Mouse (Mus musculus) brain, embryonic 14.5 days (tissue): Measurements from ENCODE around the gene Plekhh3.

Experiments
- CTCF ChIP-seq: fragments of 200-500 bp; IDR thresholded peaks from 2 replicates; pipeline ENCODE4 v1.5.1; 2012; ENCODE audit warnings: inconsistent platforms, mild to moderate bottlenecking, moderate library complexity, borderline replicate concordance; ENCODE audit not compliant: insufficient read depth, insufficient read length; ENCODE audit errors: extremely low read depth
- POLR2A ChIP-seq: fragments of 200-500 bp; IDR thresholded peaks from 2 replicates; pipeline ENCODE4 v1.6.1; 2012; ENCODE audit warnings: mild to moderate bottlenecking, inconsistent platforms, borderline replicate concordance; ENCODE audit not compliant: poor library complexity, insufficient read depth, insufficient read length, severe bottlenecking; ENCODE audit errors: extremely low read depth

DNA sequence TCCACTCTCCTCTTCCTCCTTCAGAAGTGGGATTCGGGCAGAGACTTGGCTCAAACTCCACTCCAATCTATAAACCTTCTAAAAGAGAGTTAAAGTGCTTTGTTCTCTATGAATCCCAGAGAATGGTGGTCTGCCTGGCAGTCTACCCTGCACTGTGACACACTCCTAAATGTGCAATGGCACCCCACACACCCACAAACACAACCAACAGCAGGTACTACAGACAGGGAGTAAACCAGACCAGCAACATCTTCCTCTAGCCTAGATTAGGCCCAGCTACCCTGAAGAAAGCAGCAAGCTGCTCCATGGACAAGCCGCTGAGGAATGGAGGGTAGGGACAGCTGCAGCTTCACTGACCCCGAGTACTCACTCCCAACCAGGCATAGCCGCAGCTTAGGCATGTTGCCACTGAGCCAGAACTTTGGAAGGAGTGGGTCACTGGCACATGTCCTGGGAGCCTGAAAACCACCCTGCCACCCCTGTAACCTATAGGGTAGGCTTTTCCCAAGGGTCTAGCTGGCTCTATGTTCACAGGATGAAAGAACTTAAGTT is 20.8 kb upstream of the Plekhh3 start:
- TF ChIP-seq POLR2A (no peak), CTCF (no peak)
